Mouse (Mus musculus) gastrocnemius, adult 18-20 months (tissue): Measurements from ENCODE around the gene Matn4. TPM values are rescaled to one million over a fixed set of nuclear protein-coding genes. Genes with fewer than 3 reads are reported as not detected.
"Not testable (repeated sequence)": the region's sequence is repeated elsewhere in the genome, so short reads cannot be mapped to it uniquely, and the experiment has no call there.

Experiments used
- DNase-seq: peaks from one replicate; pipeline ENCODE4 v3.0.0; 2021; ENCODE audit warnings: low spot score
- microRNA-seq: library from miRNA; unstranded; fragments of <30 nt; microRNA quantifications from one replicate; pipeline ENCODE4 v1.2.0, GENCODE M21; 2021
- total RNA-seq, 2 experiments: library from RNA; stranded (reverse); gene quantifications; 2 replicates each; pipeline ENCODE4 v1.2.3; 2021

Gene Matn4
- total RNA-seq, 2 experiments from 2014 or later = 0.59 to 0.78 TPM

- DNase-seq = no peak
These were observed 32.4 kb downstream of the Matn4 start for GRCm38 (mm10) chr2:164372408-164373053.

- no peak for DNase-seq
These were observed 33.6 kb downstream of the Matn4 start for GRCm38 (mm10) chr2:164371371-164371770.

GRCm38 (mm10) chr2:164368620-164369105 lies 36.3 kb downstream of the Matn4 start:
- DNase-seq = no peak

GRCm38 (mm10) chr2:164366947-164367346 lies 38.0 kb downstream of the Matn4 start:
- no peak for DNase-seq

- no peak for DNase-seq
These were observed 43.8 kb downstream of the Matn4 start for GRCm38 (mm10) chr2:164360974-164361657.

- no peak for DNase-seq
These were observed 45.3 kb downstream of the Matn4 start for GRCm38 (mm10) chr2:164359668-164360067.

- no peak for DNase-seq
These were observed 45.9 kb downstream of the Matn4 start for GRCm38 (mm10) chr2:164359031-164359430.

- DNase-seq = no peak
These were observed 46.6 kb downstream of the Matn4 start for GRCm38 (mm10) chr2:164358373-164358772.

GRCm38 (mm10) chr2:164356177-164356967 lies 48.6 kb downstream of the Matn4 start:
- no peak for DNase-seq

- no peak for DNase-seq
These were observed 51.6 kb downstream of the Matn4 start for GRCm38 (mm10) chr2:164353356-164353755.

- no peak for DNase-seq
These were observed 52.3 kb downstream of the Matn4 start for GRCm38 (mm10) chr2:164352697-164353096.

GRCm38 (mm10) chr2:164348980-164349379 lies 56.0 kb downstream of the Matn4 start:
- DNase-seq = peak; percentile 9

GRCm38 (mm10) chr2:164347697-164348096 lies 57.3 kb downstream of the Matn4 start:
- DNase-seq = not testable (repeated sequence)

- not testable (repeated sequence) for DNase-seq
These were observed 61.2 kb downstream of the Matn4 start for GRCm38 (mm10) chr2:164343732-164344131.

Small RNA genes within 50 kb of the gene (microRNA-seq; reads per million reads assigned to microRNA genes)
- gene Mir7678 = not detected

Other genes starting within 250 kb of the Matn4 start
- 1 to 10 TPM; 1.4 to 1.5 TPM for gene Kcns1, start 234.0 kb downstream of the Matn4 start, total RNA-seq
- gene Wfdc5, start 222.4 kb downstream of the Matn4 start, total RNA-seq = under 1 TPM in 1 of 2 experiments, not detected in 1; 0.11 TPM
- not detected for gene Wfdc12, start 214.6 kb downstream of the Matn4 start, total RNA-seq
- not detected for gene Wfdc15a, start 205.0 kb downstream of the Matn4 start, total RNA-seq
- gene Wfdc15b, start 183.5 kb downstream of the Matn4 start, total RNA-seq = not detected
- gene Svs2, start 166.7 kb downstream of the Matn4 start, total RNA-seq = not detected
- gene Svs3b, start 148.5 kb downstream of the Matn4 start, total RNA-seq = not detected
- not detected for gene Svs4, start 126.7 kb downstream of the Matn4 start, total RNA-seq
- not detected for gene Svs3a, start 115.9 kb downstream of the Matn4 start, total RNA-seq
- not detected for gene Svs6, start 88.4 kb downstream of the Matn4 start, total RNA-seq
- not detected for gene Svs5, start 72.4 kb downstream of the Matn4 start, total RNA-seq
- under 1 TPM in 1 of 2 experiments, not detected in 1; 0.73 TPM for gene Slpi, start 16.1 kb downstream of the Matn4 start, total RNA-seq
- gene Rbpjl, start 2.0 kb downstream of the Matn4 start, total RNA-seq = not detected
- 10 to 100 TPM; 62.6 to 77.3 TPM for gene Sdc4, start 38.7 kb upstream of the Matn4 start, total RNA-seq
- gene Sys1, start 51.8 kb upstream of the Matn4 start, total RNA-seq = 10 to 100 TPM; 26.0 to 26.2 TPM
- 1 to 10 TPM; 3.8 to 6.5 TPM for gene Gm20458, start 55.8 kb upstream of the Matn4 start, total RNA-seq
- gene Trp53tg5, start 68.6 kb upstream of the Matn4 start, total RNA-seq = not detected
- 10 to 100 TPM; 22.8 to 24.5 TPM for gene Dbndd2, start 80.9 kb upstream of the Matn4 start, total RNA-seq
- 10 to 100 TPM; 31.4 to 32.6 TPM for gene Pigt, start 92.4 kb upstream of the Matn4 start, total RNA-seq
- gene Wfdc2, start 157.3 kb upstream of the Matn4 start, total RNA-seq = not detected
- not detected for gene Spint3, start 168.3 kb upstream of the Matn4 start, total RNA-seq
- gene Wfdc6a, start 180.3 kb upstream of the Matn4 start, total RNA-seq = not detected
- not detected for gene Eppin, start 188.4 kb upstream of the Matn4 start, total RNA-seq
- gene Wfdc6b, start 208.4 kb upstream of the Matn4 start, total RNA-seq = not detected
- gene Wfdc8, start 208.5 kb upstream of the Matn4 start, total RNA-seq = not detected
- gene Wfdc16, start 233.6 kb upstream of the Matn4 start, total RNA-seq = not detected